Mouse (Mus musculus) left cerebral cortex, adult 9 months (tissue): ENCODE measurements around the gene Aven.

Source experiments
- DNase-seq, 2 experiments: peaks; one replicate each; pipeline ENCODE4 v3.0.0; 2022; ENCODE audit warnings: low spot score in 2 of 2

Gene Aven

DNA sequence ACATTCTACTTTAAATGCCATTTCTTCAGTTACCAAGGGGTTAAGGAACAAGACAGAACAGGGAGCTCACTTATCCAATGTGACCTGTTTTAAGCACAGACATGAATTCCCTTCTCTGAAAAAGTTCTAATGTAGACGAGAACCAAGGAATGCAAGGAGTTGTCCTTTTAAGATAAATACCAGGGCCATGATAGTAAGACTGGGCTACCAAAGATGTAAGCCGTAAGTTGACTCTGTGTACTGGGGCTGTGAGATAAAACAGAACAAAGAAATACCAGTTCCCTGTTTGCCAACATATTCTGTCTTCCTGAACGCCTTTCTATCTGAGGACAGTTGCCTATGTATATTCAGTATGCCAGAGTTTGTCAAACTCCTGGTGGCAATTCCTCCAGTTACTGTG lies 176.7 kb downstream of the Aven start:
- no peak for DNase-seq

DNA sequence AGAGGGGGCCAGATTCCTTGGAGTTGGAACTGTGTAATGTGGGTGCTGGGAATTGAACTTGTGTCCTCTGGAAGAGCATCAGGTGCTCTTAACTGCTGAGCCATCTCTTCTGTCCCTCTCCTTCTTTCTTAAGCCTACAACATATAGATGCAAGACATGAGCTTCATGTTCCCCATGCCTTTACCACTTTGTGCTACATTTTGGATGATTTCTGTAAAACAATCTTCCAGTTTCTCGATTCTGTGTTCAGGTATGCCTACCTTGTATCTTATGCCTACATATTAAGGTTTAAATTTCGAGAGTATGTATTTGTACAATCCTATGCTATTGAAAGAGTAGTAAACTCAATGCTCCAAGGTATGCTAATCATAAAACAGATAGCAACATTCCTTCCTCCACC lies 183.4 kb downstream of the Aven start:
- DNase-seq: no peak

DNA sequence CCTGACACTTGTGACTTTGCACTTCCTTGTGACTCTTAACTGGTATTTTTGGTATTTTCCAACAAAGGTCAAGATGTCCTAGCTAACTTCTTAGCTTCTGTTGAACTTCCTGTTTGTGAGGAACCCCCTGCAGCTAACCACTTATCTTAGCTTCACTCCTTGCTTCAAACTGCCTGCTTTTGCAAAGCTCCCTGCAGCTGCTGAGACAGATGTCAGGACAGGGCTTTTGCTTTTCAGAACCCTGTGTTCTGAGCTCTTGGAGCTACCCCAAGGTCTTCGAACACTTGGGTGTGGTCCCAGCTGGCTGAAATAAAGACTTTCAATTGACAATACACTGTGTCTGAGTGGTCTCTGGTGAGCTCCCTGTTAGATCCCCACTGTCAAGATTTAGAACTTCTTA lies 184.0 kb downstream of the Aven start:
- DNase-seq: no peak

DNA sequence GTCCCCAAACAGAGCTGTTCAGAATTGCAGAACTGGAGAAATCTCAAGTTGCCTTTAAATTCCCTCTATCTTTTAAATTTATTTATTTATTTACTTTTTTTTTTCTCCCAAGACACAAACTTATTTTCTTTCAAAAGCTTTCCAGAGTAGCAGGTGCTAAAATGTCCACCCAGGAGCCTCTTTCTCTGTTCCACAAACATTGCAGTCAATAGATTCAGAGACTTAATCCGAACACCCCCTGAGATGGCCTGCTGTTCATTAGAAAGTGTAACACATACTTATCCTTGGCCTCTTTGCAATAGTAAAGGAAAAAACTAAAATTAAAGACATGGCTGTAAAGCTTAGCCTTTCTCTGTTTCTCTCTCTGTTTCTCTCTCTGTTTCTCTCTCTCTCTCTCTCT lies 184.5 kb downstream of the Aven start:
- no peak for DNase-seq

DNA sequence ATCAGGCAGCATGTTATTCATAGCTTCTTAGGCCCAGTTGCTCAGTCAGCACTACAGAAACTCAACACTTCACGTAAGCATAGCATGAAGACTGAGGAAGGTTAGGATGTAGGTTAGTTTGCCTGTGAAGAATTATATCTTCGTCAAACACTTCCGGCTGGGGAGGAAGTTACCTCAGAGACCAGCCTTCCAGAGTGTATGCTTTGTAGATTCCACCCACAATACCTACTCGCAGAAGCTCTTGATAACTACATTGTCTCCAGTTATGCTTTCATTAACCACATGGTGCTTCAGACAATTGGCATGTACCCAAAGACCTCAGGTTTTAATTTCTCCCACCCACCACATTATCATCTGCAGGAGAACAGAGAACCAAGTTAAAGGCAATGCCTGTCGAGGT lies 189.1 kb downstream of the Aven start:
- DNase-seq: no peak
